In the genomic region with DNA sequence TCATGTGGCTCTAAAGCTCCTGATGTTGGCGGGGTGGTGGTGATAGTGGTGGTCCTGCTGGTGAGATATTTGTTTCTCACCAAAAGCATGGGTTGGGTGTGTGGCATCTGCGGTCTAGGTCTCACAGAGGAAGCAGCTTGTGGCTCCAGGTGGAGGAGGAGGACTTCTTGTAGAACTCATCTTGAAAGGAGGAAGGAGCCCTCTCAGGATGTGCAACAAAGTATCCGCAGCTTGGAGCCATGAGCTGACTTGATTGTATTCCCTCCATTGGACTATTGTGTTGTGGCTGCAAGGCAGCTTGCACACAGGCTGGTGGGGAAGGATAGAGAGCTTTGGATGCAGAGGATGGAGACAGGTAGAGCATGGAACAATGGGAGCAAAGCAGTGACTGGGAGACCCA, we compare ENCODE assay signal across 22 mouse cellular contexts.
A peak's percentile ranks its signal among the peaks of the same experiment; 100 is the strongest.
DNase-seq lines count a peak whose midpoint lies in the region; ATAC-seq lines count a peak whose summit lies in the region.
"Had no signal": no experiment of that assay in that cellular context is flagged by ENCODE, and none has a peak within 500 bp of the region (broad histone marks: within the 10 kb centered on the region; RNA-seq: fewer than 3 reads in every experiment).

No protein-coding gene starts in this region.

- H3K4me3 ChIP-seq in forebrain, embryonic 11.5 days (ENCODE audit: low read depth, low read length), result no peak overlapping the region
- H3K4me3 ChIP-seq in forebrain, embryonic 16.5 days (replicated peaks; ENCODE audit: low read length), result no peak overlapping the region
- no peak overlapping the region for H3K4me3 ChIP-seq in heart, embryonic 11.5 days (ENCODE audit: low read depth, low read length)

- no peak for ATAC-seq in forebrain, embryonic 11.5 days (replicated peaks; ENCODE audit: low FRiP score)
- no peak for ATAC-seq in forebrain, embryonic 16.5 days
- ATAC-seq in heart, embryonic 11.5 days (replicated peaks; ENCODE audit: insufficient number of reproducible peaks, low FRiP score, low TSS enrichment), result no peak
- ATAC-seq: activated CD4-positive, CD25-positive, alpha-beta regulatory T cell, adult 4 months; CD4-positive, CD25-positive, alpha-beta regulatory T cell, adult 4 months; Patski had no signal

- no peaks in the 10 kb centered on the region for H3K9me3 ChIP-seq in forebrain, embryonic 11.5 days (ENCODE audit: control insufficient read depth, low read length)
- H3K9me3 ChIP-seq in forebrain, embryonic 16.5 days (ENCODE audit: control insufficient read depth, low read length), result no peaks in the 10 kb centered on the region
- no peaks in the 10 kb centered on the region for H3K9me3 ChIP-seq in heart, embryonic 11.5 days (replicated peaks; ENCODE audit: control insufficient read depth, low read length)

- H3K27ac ChIP-seq in forebrain, embryonic 11.5 days (ENCODE audit: low read depth, low read length), result no peak overlapping the region
- no peak overlapping the region for H3K27ac ChIP-seq in forebrain, embryonic 16.5 days (ENCODE audit: low read length)
- H3K27ac ChIP-seq in heart, embryonic 11.5 days (ENCODE audit: low read depth, low read length), result no peak overlapping the region

- no peaks in the 10 kb centered on the region for H3K36me3 ChIP-seq in forebrain, embryonic 11.5 days (ENCODE audit: control insufficient read depth, insufficient read depth, low read length)
- no peaks in the 10 kb centered on the region for H3K36me3 ChIP-seq in forebrain, embryonic 16.5 days (ENCODE audit: control insufficient read depth, insufficient read depth)
- H3K36me3 ChIP-seq in heart, embryonic 11.5 days (ENCODE audit: control insufficient read depth, insufficient read depth, low read length), result no peaks in the 10 kb centered on the region
- H3K36me3 ChIP-seq: G1E had no signal

- H3K4me1 ChIP-seq in forebrain, embryonic 11.5 days (replicated peaks; ENCODE audit: control insufficient read depth, insufficient read depth, low read length), result no peaks in the 10 kb centered on the region; the same call in 1 of the 2 replicates
- H3K4me1 ChIP-seq in forebrain, embryonic 16.5 days (replicated peaks; ENCODE audit: control insufficient read depth, insufficient read depth, low read length), result no peaks in the 10 kb centered on the region
- peaks cover 13% of the 10 kb centered on the region for H3K4me1 ChIP-seq in heart, embryonic 11.5 days (ENCODE audit: control insufficient read depth, insufficient read depth, low read length)

- 92% methylated on average over 3 of the region's 3 CpGs for WGBS in forebrain, embryonic 11.5 days
- WGBS in forebrain, embryonic 16.5 days, result 88% methylated on average over 3 of the region's 3 CpGs
- 81% methylated on average over 3 of the region's 3 CpGs for WGBS in heart, embryonic 11.5 days (ENCODE audit: insufficient replicate concordance)

- H3K4me2 ChIP-seq in forebrain, embryonic 11.5 days (ENCODE audit: low read depth, low read length, severe bottlenecking), result no peak overlapping the region
- no peak overlapping the region for H3K4me2 ChIP-seq in forebrain, embryonic 16.5 days (ENCODE audit: low read length)
- H3K4me2 ChIP-seq in heart, embryonic 11.5 days, result no peak overlapping the region

- DNase-seq in forebrain, embryonic 11.5 days (ENCODE audit: low spot score), result peak; percentile 25
- DNase-seq in heart, adult 11 months, result peak; percentile 61
- DNase-seq in spleen, postnatal 36 days (ENCODE audit: low spot score in 2 of 2), result peak; percentile 19 to 32
- DNase-seq in spleen, postnatal 10 days (ENCODE audit: low spot score in 2 of 2), result no peak
- peak; percentile 71 for DNase-seq in testis, postnatal 14 days (ENCODE audit: low spot score)
- no peak for DNase-seq in testis, postnatal 10 days (ENCODE audit: low spot score)
- DNase-seq: adrenal gland, adult 2 months; adrenal gland, adult 8-10 months; adrenal gland, postnatal 10 days; adrenal gland, postnatal 14 days; adrenal gland, postnatal 25 days; adrenal gland, postnatal 36 days; B cell, adult 2 months; cerebellum, adult 11 months; cerebellum, adult 11-12 months had no signal

- no peak overlapping the region for H3K9ac ChIP-seq in forebrain, embryonic 11.5 days (ENCODE audit: low read length)
- H3K9ac ChIP-seq in forebrain, embryonic 16.5 days (replicated peaks; ENCODE audit: low read depth, low read length), result no peak overlapping the region
- H3K9ac ChIP-seq in heart, embryonic 11.5 days (ENCODE audit: low read depth, low read length), result no peak overlapping the region

- no peaks in the 10 kb centered on the region for H3K27me3 ChIP-seq in forebrain, embryonic 11.5 days (ENCODE audit: control insufficient read depth, insufficient read depth, low read length)
- H3K27me3 ChIP-seq in forebrain, embryonic 16.5 days (replicated peaks; ENCODE audit: control insufficient read depth, insufficient read depth, low read length), result no peaks in the 10 kb centered on the region
- peaks cover 6% of the 10 kb centered on the region; the same call in 1 of the 2 replicates for H3K27me3 ChIP-seq in heart, embryonic 11.5 days (ENCODE audit: control insufficient read depth, insufficient read depth, low read length)
- H3K27me3 ChIP-seq: CH12.LX had no signal

Comparison
In these comparisons a context has a peak if more than half of its experiments do, and no peak if none do; other contexts are left out.
1. DNase-seq: peak in forebrain, embryonic 11.5 days (single experiment), heart, adult 11 months (single experiment), spleen, postnatal 36 days (2 of 2) and testis, postnatal 14 days (single experiment); none in spleen, postnatal 10 days (0 of 2) and testis, postnatal 10 days (single experiment).